Mouse (Mus musculus): ENCODE results near the gene Sh3gl1.

DNA sequence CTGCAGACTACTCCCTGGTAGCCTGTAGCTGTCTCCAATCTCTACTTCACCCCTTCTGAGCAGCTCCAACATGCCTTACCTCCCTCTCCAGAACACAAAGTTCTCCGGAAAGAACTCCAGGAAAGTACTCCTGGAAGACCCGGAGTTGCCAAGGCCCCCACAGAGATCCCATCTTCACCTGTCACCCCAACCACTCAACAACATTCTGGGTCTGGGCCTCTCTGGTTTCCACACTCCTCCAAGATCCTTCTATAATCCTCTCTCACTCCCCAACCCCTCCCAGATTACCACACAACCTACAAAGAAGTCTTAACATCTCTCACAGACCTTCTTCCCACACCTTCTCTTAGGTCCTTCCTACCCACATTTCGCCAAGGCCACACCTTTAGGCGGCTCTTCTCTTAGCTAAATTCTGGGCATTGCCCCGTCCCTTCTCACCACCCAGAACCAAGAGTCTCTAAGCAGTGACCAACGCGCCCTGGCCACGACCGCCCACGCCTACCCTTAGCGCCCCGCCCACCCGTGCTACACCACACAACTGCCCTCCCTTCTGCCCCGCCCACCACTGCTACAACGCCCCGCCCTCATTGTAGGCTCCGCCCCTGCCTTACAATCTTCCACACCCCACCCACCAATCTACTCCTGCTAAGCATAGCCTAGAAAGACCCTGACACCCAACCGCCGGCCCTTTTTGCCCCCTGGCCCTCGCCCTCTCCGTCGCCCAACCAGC, 37.8 kb upstream of the Sh3gl1 start:
- no peak for TF ChIP-seq POLR2A (IDR thresholded peaks at IDR 0.05; ENCODE audit: borderline replicate concordance, extremely low read depth, low read depth, low read length)
- no peak for TF ChIP-seq CTCF (IDR thresholded peaks at IDR 0.05; ENCODE audit: insufficient read depth, low read length)

All from lung, adult 2 months (tissue).